Mouse (Mus musculus) fibroblast of lung, adult 2 months (primary cell): ENCODE measurements around the gene Gm14435.
"Not testable (repeated sequence)": the region's sequence is repeated elsewhere in the genome, so short reads cannot be mapped to it uniquely, and the experiment has no call there.

Source experiments
- DNase-seq: peaks from one replicate; pipeline ENCODE4 v3.0.0-alpha.2; 2011; ENCODE audit warnings: low read depth

Gm14435 gene

GRCm38 (mm10) chr2:176423294-176423693, at the start of gene Gm14435:
Gene Gm14435, plus strand, starts transcription at chr2:176423594.
- DNase-seq, result not testable (repeated sequence)
